Mouse (Mus musculus) cerebellum, postnatal 4 days (tissue): ENCODE measurements around the gene Nrf1.

Experiments
- DNase-seq, 2 experiments: peaks; one replicate each; pipeline ENCODE4 v3.0.0; 2022; ENCODE audit warnings: low spot score in 2 of 2, mixed read lengths in 1 of 2

Nrf1 gene

DNA sequence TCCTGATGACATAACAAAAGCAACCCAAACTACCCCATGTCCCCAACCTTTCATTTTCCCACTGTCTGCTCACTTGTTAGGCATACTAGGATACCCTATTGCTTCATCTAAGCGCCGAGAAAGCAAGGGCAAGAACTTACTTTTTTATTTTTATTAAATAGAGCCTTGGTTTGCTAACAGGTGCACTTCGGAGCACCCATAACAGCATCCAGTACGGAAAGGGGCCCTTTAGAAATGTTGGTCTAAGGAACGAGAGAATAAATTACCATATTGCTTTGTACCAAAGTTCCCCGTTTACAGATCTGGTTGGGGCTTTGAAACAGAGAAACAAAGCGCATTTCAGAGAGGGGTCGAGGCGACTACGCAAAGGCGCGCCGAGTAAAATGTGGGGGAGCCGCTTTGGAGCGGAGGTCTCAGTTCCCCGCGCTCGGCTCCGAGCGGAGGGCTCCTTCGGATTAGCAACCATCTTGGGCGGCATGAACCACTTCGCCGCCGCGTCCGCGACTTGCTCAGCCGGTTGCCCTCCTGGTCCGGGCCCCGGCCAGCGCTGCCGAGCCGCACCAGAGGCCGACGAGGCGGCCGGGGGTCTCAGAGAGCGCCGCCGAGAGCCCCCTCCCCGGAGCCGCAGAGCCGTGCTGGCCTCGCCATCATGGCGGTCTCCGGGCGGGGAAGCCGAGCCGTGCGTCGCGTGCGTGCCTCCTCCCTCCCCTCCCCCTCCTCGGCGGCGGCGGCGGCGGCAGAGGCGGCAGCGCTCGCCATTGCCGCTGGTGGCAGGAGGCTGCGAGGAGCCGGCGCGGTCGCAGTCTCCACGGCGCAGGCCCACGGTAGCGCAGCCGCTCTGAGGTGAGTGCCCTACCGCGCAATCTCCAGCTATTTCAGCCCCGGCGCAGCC, at the start of gene Nrf1:
Gene Nrf1, plus strand, starts transcription at position 718 of the 892 bp plus-strand sequence.
- peak; percentile 88 to 95 for DNase-seq

DNA sequence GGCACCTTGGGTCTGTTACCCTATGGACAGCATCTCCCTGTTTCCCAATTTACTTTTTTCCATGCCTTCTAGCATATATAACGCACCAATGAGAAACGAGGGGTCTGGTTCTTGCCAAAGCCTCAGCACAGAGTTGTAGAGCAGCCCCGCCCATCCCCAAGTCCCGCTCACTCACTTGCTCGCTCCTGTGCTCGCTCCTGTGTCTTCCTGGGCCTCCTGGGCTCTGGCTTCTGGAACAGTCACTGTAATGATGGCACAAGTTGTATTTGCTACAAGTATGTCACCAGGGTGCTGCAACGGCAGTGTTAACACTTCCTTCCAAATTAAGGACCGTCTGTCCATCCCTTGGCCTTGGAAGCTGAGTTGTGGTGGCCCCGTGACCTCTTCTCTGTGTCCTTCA, 49.6 kb upstream of the Nrf1 start:
- DNase-seq = no peak

DNA sequence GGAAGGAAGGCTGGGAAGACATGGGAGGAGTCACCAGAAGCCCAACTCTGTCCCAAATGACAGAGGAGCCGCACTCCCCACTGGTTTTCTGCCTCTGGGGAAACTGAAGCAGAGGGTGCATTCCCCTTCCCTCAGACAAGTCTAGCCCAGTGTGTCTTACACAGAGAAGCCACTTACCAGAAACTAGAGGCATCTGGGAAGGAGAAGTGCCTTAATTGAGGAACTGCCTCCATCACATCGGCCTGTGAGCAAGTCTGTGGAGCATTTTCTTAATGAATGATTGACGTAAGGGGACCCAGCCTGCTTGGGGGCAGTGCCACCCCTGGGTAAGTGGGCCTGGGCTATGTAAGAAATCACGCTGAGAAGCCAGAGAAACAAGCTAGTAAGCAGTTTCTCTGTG, 49.0 kb upstream of the Nrf1 start:
- no peak for DNase-seq

- no peak for DNase-seq
Measured at GRCm38 (mm10) chr6:30002628-30003027, 45.2 kb upstream of the Nrf1 start.

DNA sequence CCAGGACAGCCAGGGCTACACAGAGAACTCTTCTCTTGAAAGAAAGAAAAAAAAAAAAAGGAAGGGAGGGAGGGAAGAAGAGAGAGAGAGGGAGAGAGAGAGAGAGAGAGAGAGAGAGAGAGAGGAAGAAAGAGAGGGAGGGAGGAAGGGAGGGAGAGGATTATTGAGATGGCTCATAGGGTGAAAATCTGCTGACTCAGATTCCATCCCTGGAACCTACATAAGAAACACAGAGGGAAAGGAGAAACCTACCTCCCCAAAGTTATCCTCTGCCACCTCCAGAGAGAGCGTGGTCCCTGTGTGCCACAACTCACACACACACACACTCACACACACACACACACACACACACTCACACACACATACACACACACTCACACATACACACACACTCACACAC, 41.9 kb upstream of the Nrf1 start:
- no peak for DNase-seq

- DNase-seq = no peak
Measured at GRCm38 (mm10) chr6:30009204-30009603, 38.6 kb upstream of the Nrf1 start.

GRCm38 (mm10) chr6:30013520-30013919, 34.3 kb upstream of the Nrf1 start:
- no peak for DNase-seq

DNA sequence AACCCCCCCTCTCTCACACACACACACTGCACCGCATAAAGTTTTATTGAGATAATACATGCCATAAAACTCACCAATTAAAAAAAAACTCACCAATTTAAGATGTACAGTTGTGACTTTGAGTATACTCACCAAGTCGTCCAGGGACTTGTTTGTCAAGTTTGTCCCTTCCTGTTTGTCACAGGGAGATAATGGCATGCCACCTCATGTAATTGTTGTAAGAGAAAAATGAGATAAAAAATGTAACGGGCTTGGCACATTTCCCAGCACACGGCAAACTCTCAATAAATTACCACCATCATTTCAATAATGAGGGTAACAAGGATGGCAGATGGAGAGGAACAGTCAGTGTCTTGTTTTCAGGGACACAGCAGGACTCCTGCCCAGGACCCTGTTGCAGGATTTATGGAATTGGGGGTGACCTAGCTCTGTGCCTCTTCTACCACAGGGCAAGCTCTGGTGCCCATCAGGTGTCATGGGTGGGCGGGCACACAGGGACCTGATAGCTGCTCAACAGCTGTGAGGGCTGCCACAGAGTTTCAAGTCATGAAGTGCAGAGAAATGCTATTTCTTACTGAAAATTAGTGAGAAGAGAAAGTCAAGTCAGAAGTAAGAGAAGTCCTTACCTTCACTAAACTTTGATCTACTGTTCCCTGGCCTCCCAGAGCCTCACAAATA, 33.5 kb upstream of the Nrf1 start:
- DNase-seq = no peak

DNA sequence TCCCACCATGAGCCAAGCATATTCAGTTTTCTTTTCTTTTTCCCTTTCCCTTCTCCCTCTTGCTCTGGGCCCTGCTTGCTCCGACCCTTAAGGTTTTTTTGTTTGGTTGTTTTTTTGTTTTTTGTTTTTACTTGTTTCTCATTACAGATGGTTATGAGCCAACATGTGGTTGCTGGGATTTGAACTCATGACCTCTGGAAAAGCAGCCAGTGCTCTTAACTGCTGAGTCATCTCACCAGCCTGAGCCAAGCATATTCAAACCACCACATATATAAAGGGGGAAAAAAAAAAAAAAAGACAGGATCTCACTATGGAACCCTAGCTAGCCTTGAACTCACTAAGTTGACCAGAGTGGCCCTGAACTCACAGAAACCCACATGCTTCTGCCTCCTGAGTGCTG, 26.5 kb upstream of the Nrf1 start:
- DNase-seq = no peak

DNA sequence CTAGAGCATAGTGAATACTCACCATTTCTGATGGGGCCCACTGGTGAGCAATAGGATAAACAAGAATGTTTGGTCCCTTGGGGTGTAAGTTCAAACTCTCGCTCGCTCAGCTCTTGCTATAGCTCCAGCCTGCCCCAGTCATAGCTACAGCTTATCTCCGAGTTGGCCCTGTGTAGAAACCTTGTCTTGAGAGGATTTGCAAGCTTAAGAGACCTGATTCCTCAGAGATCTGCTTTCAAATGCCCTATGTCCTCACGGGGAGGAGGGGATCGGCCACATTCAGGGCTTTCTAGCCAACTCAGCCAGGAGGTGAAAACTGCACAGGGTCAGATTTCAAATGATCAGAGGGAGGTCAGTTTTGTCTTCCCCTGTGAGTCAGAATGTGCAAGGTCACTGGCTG, 26.1 kb upstream of the Nrf1 start:
- DNase-seq = no peak

- no peak for DNase-seq
Measured at GRCm38 (mm10) chr6:30026799-30027198, 21.0 kb upstream of the Nrf1 start.

GRCm38 (mm10) chr6:30028358-30028757, 19.4 kb upstream of the Nrf1 start:
- no peak for DNase-seq

DNA sequence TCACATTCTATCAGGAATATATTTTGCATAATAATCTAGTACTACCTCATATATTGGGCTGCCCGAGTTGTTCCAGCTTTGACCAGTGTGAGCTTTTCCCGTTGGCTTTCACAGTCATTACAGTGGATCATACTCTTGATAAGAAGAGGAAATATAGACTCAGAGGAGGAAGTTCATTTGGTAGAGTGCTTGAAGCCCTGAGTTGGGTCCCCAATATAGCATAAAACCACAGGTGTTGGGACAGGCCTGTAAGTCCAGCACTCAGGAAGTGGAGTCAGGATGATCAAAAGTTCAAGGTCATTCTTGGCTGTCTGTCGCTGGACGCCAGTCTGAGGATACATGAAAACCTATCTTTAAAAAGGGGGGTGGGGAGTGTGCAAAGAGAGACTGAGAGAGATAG, 12.7 kb upstream of the Nrf1 start:
- DNase-seq = no peak

GRCm38 (mm10) chr6:30041498-30041897, 6.3 kb upstream of the Nrf1 start:
- DNase-seq = no peak

DNA sequence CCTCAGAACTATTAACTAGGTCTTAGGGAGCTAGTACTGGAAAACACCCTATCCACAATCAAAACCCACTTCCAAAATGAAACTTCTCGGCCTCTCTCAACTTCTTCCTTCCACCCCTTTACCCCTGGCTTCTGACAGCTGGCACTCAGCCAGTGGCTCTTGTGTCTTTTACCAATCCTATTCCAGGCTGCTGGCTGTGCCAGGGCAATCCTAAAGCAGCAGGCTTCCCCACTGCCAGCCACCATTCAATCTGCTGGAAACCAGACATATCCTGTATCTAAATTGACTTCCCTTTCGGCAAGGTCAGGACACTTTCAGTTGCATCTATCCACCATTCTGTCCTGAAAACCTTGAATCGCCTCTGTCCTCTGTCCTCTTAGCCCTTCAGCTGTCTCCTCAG, 5.3 kb upstream of the Nrf1 start:
- peak in 1 of 2 experiments; percentile 22 for DNase-seq

DNA sequence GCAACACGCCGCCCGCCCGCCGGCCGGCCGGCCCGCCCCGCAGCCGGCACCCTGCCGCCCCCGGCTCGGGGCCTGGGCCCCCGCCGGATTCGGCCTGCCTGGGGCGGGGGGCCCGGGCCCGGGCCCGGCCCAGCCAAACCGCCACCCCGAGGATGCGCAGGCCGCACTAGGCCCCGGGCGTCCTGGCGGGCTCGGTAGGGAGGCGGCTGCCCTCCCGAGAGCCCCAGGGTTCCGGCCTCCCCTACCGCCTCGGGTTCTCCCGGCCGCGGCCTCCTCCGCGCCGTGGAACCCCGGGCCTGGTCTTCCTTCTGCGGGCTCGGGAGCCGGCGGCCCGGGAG, 344 bp downstream of the Nrf1 start:
- DNase-seq = no peak

- peak; percentile 39 to 61 for DNase-seq
Measured at GRCm38 (mm10) chr6:30048501-30049353, 939 bp downstream of the Nrf1 start.

- no peak for DNase-seq
Measured at GRCm38 (mm10) chr6:30053116-30053515, 5.3 kb downstream of the Nrf1 start.

- no peak for DNase-seq
Measured at GRCm38 (mm10) chr6:30062544-30062943, 14.8 kb downstream of the Nrf1 start.

GRCm38 (mm10) chr6:30065369-30065768, 17.6 kb downstream of the Nrf1 start:
- DNase-seq = no peak

GRCm38 (mm10) chr6:30066746-30067145, 19.0 kb downstream of the Nrf1 start:
- DNase-seq = no peak

GRCm38 (mm10) chr6:30072476-30072875, 24.7 kb downstream of the Nrf1 start:
- no peak for DNase-seq
